Mouse (Mus musculus) kidney, embryonic 16.5 days (tissue): ENCODE measurements around the gene Mbd3. TPM values are rescaled to one million over a fixed set of nuclear protein-coding genes. Genes with fewer than 3 reads are reported as not detected.
"Not testable (repeated sequence)": the region's sequence is repeated elsewhere in the genome, so short reads cannot be mapped to it uniquely, and the experiment has no call there.

Experiments used
- ATAC-seq: fragments of 200-750 bp; cut with Nextera tagmentation; 2 replicates; pipeline ENCODE4 v1.8.0; 2017; ENCODE audit warnings: moderate TSS enrichment; ENCODE audit not compliant: low FRiP score, low TSS enrichment
- H3K27ac ChIP-seq: fragments of 300-500 bp; sonication (generic); 2 replicates; pipeline ENCODE4 v1.5.1; 2014; ENCODE audit warnings: low read length
- H3K27me3 ChIP-seq: fragments of 300-500 bp; sonication (generic); 2 replicates; pipeline ENCODE4 v1.6.1; 2014; ENCODE audit warnings: low read length, control low read depth, mixed read lengths; ENCODE audit not compliant: insufficient read depth
- H3K36me3 ChIP-seq: fragments of 300-500 bp; sonication (generic); 2 replicates; pipeline ENCODE4 v1.6.1; 2014; ENCODE audit warnings: low read length, control low read depth, mixed read lengths; ENCODE audit not compliant: insufficient read depth
- H3K4me1 ChIP-seq: fragments of 300-500 bp; sonication (generic); 2 replicates; pipeline ENCODE4 v1.6.1; 2014; ENCODE audit warnings: low read length, control low read depth, mixed read lengths; ENCODE audit not compliant: insufficient read depth
- H3K4me2 ChIP-seq: fragments of 300-500 bp; sonication (generic); replicated peaks from 2 replicates; pipeline ENCODE4 v1.6.1; 2014; ENCODE audit warnings: low read depth, low read length
- H3K4me3 ChIP-seq: fragments of 300-500 bp; sonication (generic); 2 replicates; pipeline ENCODE4 v1.5.1; 2014; ENCODE audit warnings: mild to moderate bottlenecking, low read length
- H3K9ac ChIP-seq: fragments of 300-500 bp; sonication (generic); replicated peaks from 2 replicates; pipeline ENCODE4 v1.6.1; 2014; ENCODE audit warnings: low read length
- H3K9me3 ChIP-seq: fragments of 300-500 bp; sonication (generic); 2 replicates; pipeline ENCODE4 v1.6.1; 2016; ENCODE audit warnings: low read length, control low read depth
- WGBS: fragments of 180-500 bp; shearing (Covaris S2); extraction: QIAGEN DNeasy Blood & Tissue Kit; methylation state at CpG from one replicate; pipeline ENCODE4 v1.1.7; 2014; 5-methylcytosine and 5-hydroxymethylcytosine counted together
- microRNA-seq: library from miRNA; unstranded; fragments of <30 nt; microRNA quantifications from one replicate; pipeline ENCODE4, GENCODE M21; 2016
- polyA plus RNA-seq: library from polyadenylated mRNA; unstranded; fragments of >200 nt; fragmentation: Nextera tagmentation; extraction: Ambion mirVana; gene quantifications from 2 replicates; pipeline ENCODE4 v1.2.1, GENCODE M21; 2015

Gene Mbd3
- polyA plus RNA-seq, 1 experiment from 2014 or later, result 277 TPM

DNA sequence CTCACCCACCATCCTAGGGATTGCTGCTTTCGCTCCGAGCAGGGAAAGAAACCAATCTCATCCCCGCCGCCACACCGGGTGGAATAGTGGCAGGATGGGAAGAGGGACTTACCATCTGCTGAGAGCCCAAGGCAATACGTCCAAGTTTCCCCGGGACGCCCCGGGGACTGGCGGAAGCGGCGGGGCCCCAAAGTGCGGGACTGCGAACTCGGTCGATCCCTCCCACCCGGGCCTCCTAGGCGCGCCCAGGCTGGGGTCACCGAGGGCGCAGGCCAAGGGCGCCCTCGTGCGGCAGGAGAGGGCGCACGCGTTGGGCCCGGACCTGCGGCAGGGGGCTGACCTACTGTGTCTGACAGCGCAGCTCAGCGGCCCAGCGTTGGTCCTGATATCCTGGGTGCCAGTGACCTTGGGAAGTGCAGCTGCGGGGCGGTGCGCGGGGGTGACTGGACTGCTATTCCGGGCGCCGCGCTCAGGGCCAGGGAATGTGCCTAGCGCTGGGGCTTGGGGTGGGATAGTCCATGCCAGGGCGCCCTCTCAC, 51.0 kb downstream of the Mbd3 start, which contains the start of gene Adamtsl5:
Adamtsl5 (minus strand) TSS at position 169 of the 538 bp plus-strand sequence.
- H3K36me3 ChIP-seq, result no peaks in the 10 kb centered on the region
- WGBS, result under 1% methylated on average over 42 of the region's 42 CpGs
- H3K4me3 ChIP-seq, result peak within 1 kb of the TSS; percentile 41
- ATAC-seq, result peak; percentile 19; the same call in 1 of the 2 replicates
- H3K9me3 ChIP-seq, result no peaks in the 10 kb centered on the region
- H3K27ac ChIP-seq, result no peak within 1 kb of the TSS
- peak within 1 kb of the TSS; percentile 51 for H3K4me2 ChIP-seq
- peaks cover 87% of the 10 kb centered on the region for H3K27me3 ChIP-seq
- peaks cover 32% of the 10 kb centered on the region for H3K4me1 ChIP-seq
- peak within 1 kb of the TSS; percentile 55 for H3K9ac ChIP-seq

DNA sequence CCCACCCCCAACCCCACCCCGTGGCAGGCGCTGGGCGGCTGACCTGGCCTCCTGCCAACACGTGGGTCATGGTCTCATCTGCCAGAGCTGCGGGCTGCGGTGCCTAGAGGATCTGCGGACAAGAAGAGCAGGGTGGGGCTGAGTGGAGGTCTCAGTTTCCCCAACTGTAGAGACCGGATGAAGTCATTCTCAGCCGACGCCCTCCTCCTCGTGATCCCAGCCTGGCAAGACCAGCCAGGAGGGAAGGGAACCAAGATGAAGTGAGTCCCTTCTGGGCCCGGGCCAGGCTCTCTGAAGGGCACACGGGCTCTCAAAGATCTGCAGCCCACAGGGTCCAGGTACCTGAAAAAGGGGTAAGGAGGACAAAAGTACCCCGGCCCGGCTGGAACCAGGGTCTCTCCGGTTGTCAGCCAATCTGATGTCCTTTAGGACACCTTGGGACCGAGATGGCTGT, 51.8 kb downstream of the Mbd3 start:
- Histone ChIP-seq H3K9me3 (no peaks in the 10 kb centered on the region), H3K27ac (no peak overlapping the region), H3K9ac (peak overlapping the region; percentile 55), H3K36me3 (no peaks in the 10 kb centered on the region), H3K4me2 (peak overlapping the region; percentile 51), H3K27me3 (peaks cover 92% of the 10 kb centered on the region), H3K4me3 (peak overlapping the region; percentile 41), H3K4me1 (peaks cover 36% of the 10 kb centered on the region)
- 11% methylated on average over 17 of the region's 17 CpGs for WGBS
- no peak for ATAC-seq

DNA sequence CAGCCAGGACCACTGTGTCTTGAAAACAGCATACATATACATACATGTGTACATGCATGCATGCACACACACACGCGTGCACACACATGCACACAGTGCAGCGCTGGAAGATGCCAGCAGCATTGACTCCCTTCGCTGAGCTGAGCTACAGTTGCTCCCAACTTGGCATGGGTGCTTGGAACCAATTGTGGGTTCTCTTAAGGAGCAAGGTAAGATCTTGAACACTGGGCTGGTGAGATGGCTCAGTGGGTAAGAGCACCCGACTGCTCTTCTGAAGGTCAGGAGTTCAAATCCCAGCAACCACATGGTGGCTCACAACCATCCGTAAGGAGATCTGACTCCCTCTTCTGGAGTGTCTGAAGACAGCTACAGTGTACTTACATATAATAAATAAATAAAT, 53.4 kb downstream of the Mbd3 start:
- not testable (repeated sequence) for H3K9me3 ChIP-seq, H3K36me3 ChIP-seq, H3K27ac ChIP-seq, H3K4me3 ChIP-seq, H3K9ac ChIP-seq, H3K4me2 ChIP-seq, ATAC-seq
- Histone ChIP-seq H3K27me3 (peaks cover 94% of the 10 kb centered on the region), H3K4me1 (peaks cover 48% of the 10 kb centered on the region)
- WGBS, result 76% methylated on average over 5 of the region's 6 CpGs

DNA sequence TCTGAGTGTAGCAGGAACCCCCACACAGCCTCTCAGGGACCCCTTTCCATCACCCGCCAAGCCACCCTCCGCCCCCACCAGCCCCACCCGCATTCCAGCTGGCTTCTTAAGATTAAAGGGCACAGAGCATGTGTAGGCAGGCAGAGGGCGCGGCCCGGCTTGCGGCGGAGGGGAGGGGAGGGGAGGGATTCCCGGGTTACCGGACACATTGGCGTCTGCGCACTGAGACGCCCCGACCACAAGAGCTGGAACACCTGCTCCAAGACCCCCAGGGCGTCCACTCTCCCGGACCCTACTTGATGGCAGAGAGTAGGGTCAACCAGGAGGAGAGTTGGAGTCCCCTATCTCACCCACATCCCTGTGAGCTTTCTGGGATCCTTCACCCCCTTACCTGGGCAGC, 54.2 kb downstream of the Mbd3 start:
- no peak for ATAC-seq
- peak overlapping the region; percentile 17; the same call in 1 of the 2 replicates for H3K9ac ChIP-seq
- H3K27ac ChIP-seq, result no peak overlapping the region
- H3K36me3 ChIP-seq, result no peaks in the 10 kb centered on the region
- H3K4me1 ChIP-seq, result peaks cover 48% of the 10 kb centered on the region
- H3K27me3 ChIP-seq, result peaks cover 96% of the 10 kb centered on the region
- H3K9me3 ChIP-seq, result no peaks in the 10 kb centered on the region
- peak overlapping the region; percentile 24; the same call in 1 of the 2 replicates for H3K4me2 ChIP-seq
- WGBS, result under 1% methylated on average over 15 of the region's 16 CpGs
- H3K4me3 ChIP-seq, result no peak overlapping the region

DNA sequence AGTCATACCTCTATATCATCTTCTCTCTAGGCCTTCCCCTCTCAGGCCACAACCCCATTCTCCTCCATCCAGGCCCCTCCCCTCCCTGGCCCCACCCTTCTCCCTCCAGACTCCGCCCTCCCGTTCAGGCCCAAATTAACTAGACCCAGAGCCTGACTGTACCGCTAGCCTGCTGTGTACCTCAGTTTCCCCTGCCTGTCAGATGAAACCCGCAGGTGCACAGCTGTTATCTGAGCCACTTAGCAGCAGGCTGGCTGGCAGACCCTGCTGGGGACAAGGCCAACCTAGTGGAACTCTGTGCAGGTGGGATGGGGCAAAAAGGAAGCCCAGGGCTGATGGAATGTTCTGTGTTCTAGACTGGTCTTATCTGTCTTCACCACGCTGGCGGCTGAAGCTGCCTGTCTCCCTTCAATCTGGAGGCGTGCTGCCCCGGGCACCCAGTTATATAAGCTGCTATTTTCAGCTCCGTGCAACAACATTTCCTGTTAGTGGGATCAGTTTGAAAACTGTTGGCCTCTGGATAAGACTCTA, 55.2 kb downstream of the Mbd3 start:
- Histone ChIP-seq H3K9me3 (no peaks in the 10 kb centered on the region), H3K27ac (no peak overlapping the region), H3K4me2 (no peak overlapping the region), H3K36me3 (no peaks in the 10 kb centered on the region), H3K4me3 (no peak overlapping the region), H3K27me3 (peaks cover 88% of the 10 kb centered on the region), H3K4me1 (peaks cover 48% of the 10 kb centered on the region), H3K9ac (no peak overlapping the region)
- 43% methylated on average over 9 of the region's 9 CpGs for WGBS
- ATAC-seq, result no peak

DNA sequence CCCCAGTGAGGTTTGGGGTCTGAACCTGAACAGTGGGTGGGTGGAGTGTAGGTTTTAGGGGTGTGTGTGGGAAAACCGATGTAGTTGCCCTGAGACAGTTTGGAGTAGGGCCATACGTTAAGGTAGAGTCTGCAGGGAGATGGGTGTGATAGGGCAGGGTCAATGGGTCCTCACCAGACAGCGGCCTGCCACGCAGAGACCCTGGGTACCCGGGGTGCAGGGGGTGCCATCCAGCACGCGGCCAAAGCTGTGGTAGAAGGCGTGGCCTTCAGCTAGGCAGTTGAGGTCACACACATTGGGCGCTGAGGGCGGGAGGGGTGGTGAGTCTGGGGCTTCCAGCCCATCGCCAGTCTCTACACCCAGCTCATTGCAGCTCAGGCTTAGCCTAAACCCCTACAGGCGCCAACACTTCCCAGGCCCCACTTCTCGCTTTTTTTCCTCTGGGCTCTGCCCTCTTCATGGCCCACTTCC, 55.9 kb downstream of the Mbd3 start:
- Histone ChIP-seq H3K27me3 (peaks cover 80% of the 10 kb centered on the region), H3K9ac (peak overlapping the region; percentile 7; the same call in 1 of the 2 replicates), H3K4me3 (peak overlapping the region; percentile 40), H3K36me3 (no peaks in the 10 kb centered on the region), H3K4me2 (peak overlapping the region; percentile 60), H3K9me3 (no peaks in the 10 kb centered on the region), H3K27ac (no peak overlapping the region), H3K4me1 (peaks cover 42% of the 10 kb centered on the region)
- WGBS, result 27% methylated on average over 13 of the region's 13 CpGs
- peak; percentile 16 for ATAC-seq

DNA sequence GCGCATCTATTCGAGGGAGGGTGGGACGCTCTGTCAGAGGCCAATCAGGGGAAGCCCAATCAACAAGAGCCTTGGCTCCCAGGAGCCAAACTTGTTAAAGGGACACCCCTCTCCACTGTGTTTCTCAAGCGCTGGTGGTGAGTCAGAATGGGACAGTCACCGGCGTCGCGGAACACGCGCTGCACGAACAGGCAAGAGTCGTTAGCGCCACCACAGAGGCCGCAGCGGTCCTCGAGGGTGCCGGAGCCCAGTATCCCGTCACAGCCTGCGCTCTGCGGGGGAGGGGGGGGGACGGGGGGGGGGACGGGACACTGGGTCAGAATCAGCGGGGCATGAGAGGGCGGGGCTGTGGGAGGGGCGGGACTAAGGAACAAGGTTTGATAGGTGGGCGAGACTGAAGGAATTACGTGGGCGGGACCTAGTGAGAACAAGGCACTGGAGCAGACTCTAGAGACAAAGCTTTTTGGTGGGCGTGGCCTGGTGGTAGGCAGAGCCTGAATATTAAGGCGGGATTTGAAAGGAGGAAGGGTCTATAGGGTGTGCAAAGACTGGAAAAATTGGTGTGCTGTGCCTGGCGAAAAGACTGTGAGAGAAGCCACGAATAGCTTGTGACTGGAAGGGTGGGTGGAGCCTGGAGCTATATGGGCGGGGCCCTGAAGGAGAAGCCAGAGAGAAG, 56.5 kb downstream of the Mbd3 start:
- Histone ChIP-seq H3K4me2 (peak overlapping the region; percentile 60), H3K27me3 (peaks cover 74% of the 10 kb centered on the region), H3K9ac (peak overlapping the region; percentile 7; the same call in 1 of the 2 replicates), H3K9me3 (no peaks in the 10 kb centered on the region), H3K36me3 (no peaks in the 10 kb centered on the region), H3K4me1 (peaks cover 36% of the 10 kb centered on the region), H3K4me3 (peak overlapping the region; percentile 40), H3K27ac (no peak overlapping the region)
- WGBS, result 1% methylated on average over 32 of the region's 33 CpGs
- peak; percentile 69 for ATAC-seq

Small RNA genes within 50 kb of the gene (microRNA-seq; reads per million reads assigned to microRNA genes)
- gene Gm22721, result not detected

Other genes starting within 250 kb of the Mbd3 start
- 96.2 and 101 TPM in 2 replicates for gene Cirbp, start 233.6 kb downstream of the Mbd3 start, polyA plus RNA-seq
- 15.2 and 15.3 TPM in 2 replicates for gene 1600002K03Rik, start 226.6 kb downstream of the Mbd3 start, polyA plus RNA-seq
- gene Efna2, start 220.1 kb downstream of the Mbd3 start, polyA plus RNA-seq, result 11.0 and 11.8 TPM in 2 replicates
- gene Mum1, start 173.1 kb downstream of the Mbd3 start, polyA plus RNA-seq, result 72.2 and 74.6 TPM in 2 replicates
- 398 and 444 TPM in 2 replicates for gene Ndufs7, start 150.4 kb downstream of the Mbd3 start, polyA plus RNA-seq
- 38.1 and 38.3 TPM in 2 replicates for gene Gamt, start 138.5 kb downstream of the Mbd3 start, polyA plus RNA-seq
- gene Dazap1, start 138.1 kb downstream of the Mbd3 start, polyA plus RNA-seq, result 52.7 and 55.4 TPM in 2 replicates
- gene Rps15, start 107.1 kb downstream of the Mbd3 start, polyA plus RNA-seq, result 899 and 901 TPM in 2 replicates
- 1.6 and 1.9 TPM in 2 replicates for gene Apc2, start 103.6 kb downstream of the Mbd3 start, polyA plus RNA-seq
- 52.9 and 54.8 TPM in 2 replicates for gene 2310011J03Rik, start 79.0 kb downstream of the Mbd3 start, polyA plus RNA-seq
- 8.6 and 8.8 TPM in 2 replicates for gene Pcsk4, start 70.1 kb downstream of the Mbd3 start, polyA plus RNA-seq
- gene Reep6, start 69.6 kb downstream of the Mbd3 start, polyA plus RNA-seq, result 11.0 and 11.5 TPM in 2 replicates
- 4.8 and 5.4 TPM in 2 replicates for gene Adamtsl5, start 51.1 kb downstream of the Mbd3 start, polyA plus RNA-seq
- 0.97 and 1.2 TPM in 2 replicates for gene Plk5, start 43.1 kb downstream of the Mbd3 start, polyA plus RNA-seq
- gene Mex3d, start 11.9 kb downstream of the Mbd3 start, polyA plus RNA-seq, result 3.8 and 5.1 TPM in 2 replicates
- gene Uqcr11, start 7.3 kb upstream of the Mbd3 start, polyA plus RNA-seq, result 840 and 906 TPM in 2 replicates
- 118 and 126 TPM in 2 replicates for gene Tcf3, start 34.1 kb upstream of the Mbd3 start, polyA plus RNA-seq
- not detected in 2 replicates for gene Onecut3, start 95.3 kb upstream of the Mbd3 start, polyA plus RNA-seq
- gene Atp8b3, start 139.6 kb upstream of the Mbd3 start, polyA plus RNA-seq, result 0.32 and 0.34 TPM in 2 replicates
- gene Rexo1, start 162.0 kb upstream of the Mbd3 start, polyA plus RNA-seq, result 27.2 and 29.8 TPM in 2 replicates
- 10.4 and 11.6 TPM in 2 replicates for gene Klf16, start 177.8 kb upstream of the Mbd3 start, polyA plus RNA-seq
- gene Abhd17a, start 190.8 kb upstream of the Mbd3 start, polyA plus RNA-seq, result 86.5 and 89.2 TPM in 2 replicates
- gene Scamp4, start 203.3 kb upstream of the Mbd3 start, polyA plus RNA-seq, result 113 and 117 TPM in 2 replicates
- 8.7 and 10.4 TPM in 2 replicates for gene Adat3, start 203.3 kb upstream of the Mbd3 start, polyA plus RNA-seq
- 4.2 and 4.8 TPM in 2 replicates for gene Gm49322, start 206.5 kb upstream of the Mbd3 start, polyA plus RNA-seq
- 30.8 and 93.6 TPM in 2 replicates for gene Csnk1g2, start 223.3 kb upstream of the Mbd3 start, polyA plus RNA-seq